In genomic region chr4:87369626-87370234, GRCm38 (mm10) we compare ENCODE assay signal across 7 mouse cellular contexts.
DNase-seq lines count a peak whose midpoint lies in the region; ATAC-seq lines count a peak whose summit lies in the region.

No protein-coding gene starts in this region.

- H3K4me2 ChIP-seq in forebrain, embryonic 15.5 days (replicated peaks), result peak overlapping the region; percentile 36
- H3K4me2 ChIP-seq in neural tube, embryonic 12.5 days (replicated peaks), result peak overlapping the region; percentile 66

- H3K9ac ChIP-seq in forebrain, embryonic 15.5 days (replicated peaks), result peak overlapping the region; percentile 32
- H3K9ac ChIP-seq in neural tube, embryonic 12.5 days, result no peak overlapping the region

- peak; percentile 27; the same call in 1 of the 2 replicates for ATAC-seq in forebrain, embryonic 15.5 days (replicated peaks)
- peak; percentile 76 for ATAC-seq in neural tube, embryonic 12.5 days (ENCODE audit: low FRiP score, low read depth)

- H3K4me1 ChIP-seq in forebrain, embryonic 15.5 days, result peaks cover 30% of the 10 kb centered on the region
- peaks cover 24% of the 10 kb centered on the region for H3K4me1 ChIP-seq in neural tube, embryonic 12.5 days

- H3K4me3 ChIP-seq in forebrain, embryonic 15.5 days, result no peak overlapping the region; the same call in 1 of the 2 replicates
- H3K4me3 ChIP-seq in neural tube, embryonic 12.5 days, result no peak overlapping the region

- no peak overlapping the region for H3K27ac ChIP-seq in forebrain, embryonic 15.5 days (replicated peaks)
- no peak overlapping the region for H3K27ac ChIP-seq in neural tube, embryonic 12.5 days

- peak; percentile 21 for DNase-seq in right cerebral cortex, postnatal 4 days
- DNase-seq in right cerebral cortex, postnatal 25 days, result no peak
- peak; percentile 2 to 36 for DNase-seq in kidney, postnatal 25 days
- DNase-seq in layer of hippocampus, adult 18-20 months (ENCODE audit: low spot score in 2 of 2), result no peak
- DNase-seq in spleen, adult 12 weeks (ENCODE audit: low spot score), result no peak

- no peaks in the 10 kb centered on the region for H3K36me3 ChIP-seq in forebrain, embryonic 15.5 days
- no peaks in the 10 kb centered on the region for H3K36me3 ChIP-seq in neural tube, embryonic 12.5 days

- WGBS in forebrain, embryonic 15.5 days, result 6% methylated on average over 14 of the region's 14 CpGs
- WGBS in neural tube, embryonic 12.5 days, result 8% methylated on average over 14 of the region's 14 CpGs

- H3K27me3 ChIP-seq in forebrain, embryonic 15.5 days, result no peaks in the 10 kb centered on the region
- no peaks in the 10 kb centered on the region for H3K27me3 ChIP-seq in neural tube, embryonic 12.5 days (replicated peaks)

- H3K9me3 ChIP-seq in forebrain, embryonic 15.5 days, result no peaks in the 10 kb centered on the region
- H3K9me3 ChIP-seq in neural tube, embryonic 12.5 days, result no peaks in the 10 kb centered on the region

Comparison
In these comparisons a context has a peak if more than half of its experiments do, and no peak if none do; other contexts are left out.
1. DNase-seq: peak in right cerebral cortex, postnatal 4 days (single experiment) and kidney, postnatal 25 days (2 of 2); none in right cerebral cortex, postnatal 25 days (single experiment), layer of hippocampus, adult 18-20 months (0 of 2) and spleen, adult 12 weeks (single experiment).